Mouse (Mus musculus) olfactory bulb, adult 2 months (tissue): ENCODE measurements at regions not wholly inside any gene's neighbourhood (a gene's known extent, or its start where the extent isn't known, plus 50 kb on each side); places are given as distances from the start of the nearest gene placed in this dataset.

ENCODE experiments used
- CTCF ChIP-seq: fragments of 200-500 bp; IDR thresholded peaks from 2 replicates; pipeline ENCODE4 v1.5.1; 2012; ENCODE audit warnings: low read depth, mild to moderate bottlenecking, low read length, moderate library complexity; ENCODE audit not compliant: insufficient read depth
- POLR2A ChIP-seq: fragments of 200-500 bp; IDR thresholded peaks from 2 replicates; pipeline ENCODE4 v1.6.1; 2012; ENCODE audit warnings: mild to moderate bottlenecking, low read depth, low read length, moderate library complexity; ENCODE audit not compliant: insufficient read depth

DNA sequence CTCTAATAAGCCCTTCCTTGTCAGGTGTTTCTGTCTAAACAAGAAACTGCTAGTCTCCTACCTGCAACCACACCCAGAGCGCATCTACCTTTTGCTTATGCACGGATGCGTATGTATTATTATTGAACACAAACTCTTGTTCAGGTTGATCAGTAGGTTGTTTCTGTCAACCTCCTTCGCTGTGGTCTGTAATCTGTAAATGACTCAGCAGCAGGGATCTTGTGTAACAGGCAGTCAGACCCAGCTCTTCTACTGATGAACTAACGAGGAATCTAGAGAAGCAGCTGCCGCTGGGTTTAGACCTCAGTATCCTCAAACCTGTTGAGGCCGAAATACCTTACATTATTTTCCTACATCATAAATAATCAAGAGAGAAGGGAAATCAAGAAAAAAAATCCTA, 220.4 kb downstream of the Btg1 start:
- no peak for TF ChIP-seq CTCF
- no peak for TF ChIP-seq POLR2A
